Mouse (Mus musculus) cortical plate, adult 2 months (tissue): ENCODE data around the gene Cpsf6.

Source experiments
- CTCF ChIP-seq: fragments of 200-500 bp; IDR thresholded peaks from 2 replicates; pipeline ENCODE4 v1.5.1; 2011; ENCODE audit warnings: mild to moderate bottlenecking, control low read depth, low read length; ENCODE audit not compliant: insufficient read depth; ENCODE audit errors: extremely low read depth
- POLR2A ChIP-seq: fragments of 200-500 bp; IDR thresholded peaks from 2 replicates; pipeline ENCODE4 v1.6.1; 2011; ENCODE audit warnings: mild to moderate bottlenecking, low read length, control low read depth; ENCODE audit not compliant: insufficient read depth; ENCODE audit errors: extremely low read depth

DNA sequence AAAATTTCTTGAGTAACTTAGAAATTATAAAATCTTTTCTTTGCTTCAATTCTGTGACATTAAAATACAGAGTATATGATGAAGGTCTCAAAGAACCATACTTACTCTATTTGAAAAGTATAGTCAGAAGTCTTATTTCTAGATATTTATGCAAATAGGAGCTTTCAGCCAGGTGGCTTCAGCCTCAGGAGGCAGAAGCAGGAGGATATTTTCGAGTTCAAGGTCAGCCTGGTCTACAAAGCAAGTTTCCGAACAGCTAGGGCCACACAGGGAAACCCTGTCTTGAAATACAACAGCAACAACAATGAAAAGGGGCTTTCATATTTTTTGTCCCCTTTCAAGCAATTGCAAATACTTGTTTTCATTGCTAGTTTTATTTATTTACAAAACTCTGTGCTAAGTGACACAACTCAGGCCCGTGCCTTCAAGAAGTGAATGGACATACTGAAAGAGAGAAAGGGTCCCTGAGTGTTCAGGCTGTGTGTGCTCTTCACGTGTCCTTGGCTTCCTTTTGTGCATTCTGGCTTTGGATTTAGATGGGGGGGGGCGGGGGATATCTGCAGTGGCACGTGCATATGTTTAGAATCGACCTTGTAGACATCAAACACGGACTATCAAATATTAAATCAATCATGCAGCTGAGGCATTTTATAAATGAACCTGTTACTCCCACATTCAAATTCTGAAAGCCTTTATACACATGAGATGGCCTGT is 39.9 kb upstream of the Cpsf6 start:
- TF ChIP-seq POLR2A: no peak
- TF ChIP-seq CTCF: no peak
